Mouse (Mus musculus) left cerebral cortex, postnatal 25 days (tissue): ENCODE data around the gene Aldh18a1. TPM values are rescaled to one million over a fixed set of nuclear protein-coding genes. Genes with fewer than 3 reads are reported as not detected.
A peak's percentile ranks its signal among the peaks of the same experiment; 100 is the strongest.
"Not testable (repeated sequence)": the region's sequence is repeated elsewhere in the genome, so short reads cannot be mapped to it uniquely, and the experiment has no call there.

ENCODE experiments used
- DNase-seq, 2 experiments: peaks; one replicate each; pipeline ENCODE4 v3.0.0; 2022; ENCODE audit warnings: low spot score in 2 of 2, mixed read lengths in 1 of 2
- intact Hi-C: fragments of 180-260 bp; cut with DNase I; formaldehyde crosslinking; loops from one replicate; pipeline ENCODE4 v1.15.1; 2025
- total RNA-seq, 2 experiments: library from RNA; stranded (reverse); gene quantifications; 2 replicates each; pipeline ENCODE4 v1.2.3; 2021

The Aldh18a1 gene
- total RNA-seq, 2 experiments from 2014 or later: 23.1 to 30.4 TPM

- intact Hi-C loops: loop anchor here (5.0 kb wide), 1 partner anchor 243 kb away; the partner anchor contains the start of gene Ccnj
Observed at GRCm38 (mm10) chr19:40588847-40589529, 725 bp upstream of the Aldh18a1 start.

GRCm38 (mm10) chr19:40587491-40588292, 571 bp downstream of the Aldh18a1 start:
- no peak for DNase-seq
- intact Hi-C loops: loop anchor here (5.0 kb wide), 1 partner anchor 245 kb away; the partner anchor contains the start of gene Ccnj

More at GRCm38 (mm10) chr19:40588847-40589529, 725 bp upstream of the Aldh18a1 start:
- DNase-seq: peak; percentile 84 to 93

GRCm38 (mm10) chr19:40586908-40587307, 1.4 kb downstream of the Aldh18a1 start:
- intact Hi-C loops: loop anchor here (5.0 kb wide), 1 partner anchor 245 kb away; the partner anchor contains the start of gene Ccnj
- DNase-seq: no peak

GRCm38 (mm10) chr19:40581662-40582061, 6.6 kb downstream of the Aldh18a1 start:
- intact Hi-C loops: no loop called here
- DNase-seq: no peak

GRCm38 (mm10) chr19:40580902-40581301, 7.4 kb downstream of the Aldh18a1 start:
- no peak for DNase-seq
- intact Hi-C loops: no loop called here

GRCm38 (mm10) chr19:40575438-40575837, 12.8 kb downstream of the Aldh18a1 start:
- intact Hi-C loops: no loop called here
- DNase-seq: no peak

GRCm38 (mm10) chr19:40570726-40571125, 17.5 kb downstream of the Aldh18a1 start:
- DNase-seq: no peak
- intact Hi-C loops: no loop called here

- no peak for DNase-seq
- intact Hi-C loops: no loop called here
Observed at GRCm38 (mm10) chr19:40567616-40568015, 20.6 kb downstream of the Aldh18a1 start.

- intact Hi-C loops: no loop called here
- no peak for DNase-seq
Observed at GRCm38 (mm10) chr19:40563880-40564645, 24.2 kb downstream of the Aldh18a1 start.

GRCm38 (mm10) chr19:40561521-40561920, 26.7 kb downstream of the Aldh18a1 start:
- intact Hi-C loops, DNase-seq: not testable (repeated sequence)

- intact Hi-C loops: no loop called here
- DNase-seq: no peak
Observed at GRCm38 (mm10) chr19:40556029-40556428, 32.2 kb downstream of the Aldh18a1 start.

GRCm38 (mm10) chr19:40555136-40555535, 33.1 kb downstream of the Aldh18a1 start:
- intact Hi-C loops: no loop called here
- DNase-seq: no peak

GRCm38 (mm10) chr19:40554343-40554742, 33.9 kb downstream of the Aldh18a1 start:
- intact Hi-C loops: no loop called here
- no peak for DNase-seq

- intact Hi-C loops: no loop called here
- peak in 1 of 2 experiments; percentile 36 for DNase-seq
Observed at GRCm38 (mm10) chr19:40553849-40554248, 34.4 kb downstream of the Aldh18a1 start.

GRCm38 (mm10) chr19:40553014-40553789, 35.1 kb downstream of the Aldh18a1 start:
- no peak for DNase-seq
- intact Hi-C loops: no loop called here

GRCm38 (mm10) chr19:40549516-40550135, 38.6 kb downstream of the Aldh18a1 start:
- DNase-seq: peak in 1 of 2 experiments; percentile 28
- intact Hi-C loops: loop anchor here (10.0 kb wide), 1 partner anchor 1565 kb away; no protein-coding TSS in a partner anchor

GRCm38 (mm10) chr19:40548796-40549515, 39.3 kb downstream of the Aldh18a1 start:
- intact Hi-C loops: loop anchor here (10.0 kb wide), 1 partner anchor 1564 kb away; no protein-coding TSS in a partner anchor

GRCm38 (mm10) chr19:40548386-40548785, 39.9 kb downstream of the Aldh18a1 start:
- intact Hi-C loops: loop anchor here (10.0 kb wide), 1 partner anchor 1564 kb away; no protein-coding TSS in a partner anchor
- no peak for DNase-seq

More at GRCm38 (mm10) chr19:40548796-40549515, 39.3 kb downstream of the Aldh18a1 start:
- DNase-seq: no peak
